Mouse (Mus musculus) hindbrain, postnatal 0 days (tissue): ENCODE results near the gene Tnfaip2. TPM values are rescaled to one million over a fixed set of nuclear protein-coding genes. Genes with fewer than 3 reads are reported as not detected.

Source experiments
- ATAC-seq: fragments of 200-750 bp; cut with Nextera tagmentation; 2 replicates; pipeline ENCODE4 v1.8.0; 2017; ENCODE audit warnings: mild to moderate bottlenecking, moderate TSS enrichment, moderate library complexity
- DNase-seq: peaks from one replicate; pipeline ENCODE4 v3.0.0-alpha.2; 2015; ENCODE audit warnings: low spot score
- H3K27ac ChIP-seq: fragments of 300-500 bp; sonication (generic); 2 replicates; pipeline ENCODE4 v1.5.1; 2014; ENCODE audit warnings: mild to moderate bottlenecking
- H3K27me3 ChIP-seq: fragments of 300-500 bp; sonication (generic); 2 replicates; pipeline ENCODE4 v1.6.1; 2014; ENCODE audit warnings: low read length, mixed read lengths; ENCODE audit not compliant: insufficient read depth
- H3K36me3 ChIP-seq: fragments of 300-500 bp; sonication (generic); 2 replicates; pipeline ENCODE4 v1.6.1; 2014; ENCODE audit warnings: low read length, mixed read lengths; ENCODE audit not compliant: insufficient read depth
- H3K4me1 ChIP-seq: fragments of 300-500 bp; sonication (generic); 2 replicates; pipeline ENCODE4 v1.6.1; 2014; ENCODE audit warnings: antibody characterized with exemption, low read length, mixed read lengths; ENCODE audit not compliant: insufficient read depth
- H3K4me2 ChIP-seq: fragments of 300-500 bp; sonication (generic); 2 replicates; pipeline ENCODE4 v1.6.1; 2014; ENCODE audit warnings: low read depth, mild to moderate bottlenecking, low read length, moderate library complexity, mixed read lengths
- H3K4me3 ChIP-seq: fragments of 300-500 bp; sonication (generic); 2 replicates; pipeline ENCODE4 v1.5.1; 2014; ENCODE audit warnings: low read length
- H3K9ac ChIP-seq: fragments of 300-500 bp; sonication (generic); replicated peaks from 2 replicates; pipeline ENCODE4 v1.6.1; 2014; ENCODE audit warnings: mild to moderate bottlenecking, low read length, moderate library complexity, mixed read lengths
- H3K9me3 ChIP-seq: fragments of 300-500 bp; sonication (generic); 2 replicates; pipeline ENCODE4 v1.6.1; 2016; ENCODE audit warnings: low read length, mixed read lengths
- CTCF ChIP-seq: IDR thresholded peaks from 2 replicates; pipeline ENCODE4 v1.5.1; 2016; ENCODE audit warnings: antibody characterized with exemption, control low read depth, low read depth
- WGBS: fragments of 180-500 bp; shearing (Covaris S2); extraction: QIAGEN DNeasy Blood & Tissue Kit; methylation state at CpG from one replicate; pipeline ENCODE4 v1.1.7; 2014; 5-methylcytosine and 5-hydroxymethylcytosine counted together
- polyA plus RNA-seq: library from polyadenylated mRNA; unstranded; fragments of >200 nt; fragmentation: Nextera tagmentation; extraction: Ambion mirVana; gene quantifications from 2 replicates; pipeline ENCODE4 v1.2.1, GENCODE M21; 2015
- total RNA-seq: library from RNA; depleted of rRNA; stranded (reverse); fragments of >200 nt; gene quantifications from 2 replicates; pipeline ENCODE4 v1.2.3, GENCODE M21; 2014; rRNA removed

Gene Tnfaip2
- total RNA-seq, result 0.14 and 1.4 TPM in 2 replicates
- polyA plus RNA-seq, result 0.99 and 1.7 TPM in 2 replicates

DNA sequence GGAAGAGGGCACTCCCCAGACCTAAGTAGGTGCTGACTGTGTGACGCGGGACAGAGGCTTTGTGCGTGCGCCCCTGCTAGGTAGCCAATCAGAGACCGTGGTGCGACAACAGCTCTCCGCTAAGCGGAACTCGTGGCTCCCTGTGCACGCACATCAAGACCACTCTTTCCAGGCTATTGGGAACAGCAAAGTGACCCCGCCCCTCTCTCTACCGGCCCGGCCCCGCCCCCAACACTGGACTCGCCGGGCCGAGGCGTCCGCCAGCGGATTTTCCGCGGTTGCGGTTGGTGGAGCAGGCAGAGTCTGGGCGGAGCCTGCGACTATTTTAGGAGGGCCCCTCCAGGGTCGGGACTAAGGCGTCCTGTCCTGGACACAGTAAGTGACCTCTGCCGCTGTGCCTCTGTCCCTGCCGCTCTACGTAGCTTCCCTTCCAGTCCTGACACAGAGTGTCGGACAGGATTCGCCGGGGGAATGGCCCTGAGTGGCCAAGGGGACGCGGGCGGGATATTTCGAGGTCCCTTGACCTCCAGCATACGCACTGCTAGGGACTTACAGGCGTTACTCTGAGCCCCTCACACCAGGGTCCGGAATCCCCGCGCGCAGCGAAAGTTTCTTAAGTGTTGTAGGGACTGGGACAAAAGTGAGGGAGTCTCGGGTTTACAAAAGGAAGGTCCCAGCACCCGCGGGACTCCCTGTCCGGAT is at the start of gene Tnfaip2:
Tnfaip2 (plus strand) TSS at position 161 of the 702 bp plus-strand sequence.
- Histone ChIP-seq H3K9me3 (no peaks in the 10 kb centered on the region), H3K27ac (no peak within 1 kb of the TSS), H3K4me2 (peak within 1 kb of the TSS; percentile 67), H3K36me3 (no peaks in the 10 kb centered on the region), H3K27me3 (peaks cover 47% of the 10 kb centered on the region), H3K4me1 (peaks cover 4% of the 10 kb centered on the region; the same call in 1 of the 2 replicates), H3K4me3 (peak within 1 kb of the TSS; percentile 35), H3K9ac (peak within 1 kb of the TSS; percentile 24; the same call in 1 of the 2 replicates)
- WGBS, result under 1% methylated on average over 48 of the region's 48 CpGs
- TF ChIP-seq CTCF, result no peak
- DNase-seq (peak; percentile 43), ATAC-seq (peak; percentile 44)

DNA sequence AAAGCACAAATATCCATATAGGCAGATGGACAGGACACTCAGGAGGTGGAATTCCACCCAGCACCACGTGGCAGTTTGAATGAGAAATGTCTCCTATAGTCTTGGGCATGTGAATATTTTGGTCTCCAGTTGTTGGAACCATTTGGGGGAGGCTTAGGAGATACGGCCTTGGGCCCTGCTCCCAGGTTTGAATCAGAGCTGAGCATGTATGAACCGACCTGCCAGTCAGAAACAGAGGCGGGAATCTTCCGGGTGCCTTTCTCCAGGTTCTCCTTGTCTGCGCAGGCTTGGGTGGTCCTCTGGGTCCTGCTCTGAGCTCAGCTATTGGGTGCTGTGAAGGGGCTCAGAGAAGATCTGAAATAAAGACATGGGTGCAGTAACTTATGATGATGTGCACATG is 48.3 kb upstream of the Tnfaip2 start:
- no peaks in the 10 kb centered on the region for H3K27me3 ChIP-seq
- H3K36me3 ChIP-seq, result no peaks in the 10 kb centered on the region
- H3K4me1 ChIP-seq, result no peaks in the 10 kb centered on the region
- no peak overlapping the region for H3K4me3 ChIP-seq
- no peaks in the 10 kb centered on the region for H3K9me3 ChIP-seq
- no peak overlapping the region for H3K4me2 ChIP-seq
- no peak overlapping the region for H3K9ac ChIP-seq
- ATAC-seq (no peak), DNase-seq (no peak)
- no peak for TF ChIP-seq CTCF
- WGBS, result 86% methylated on average over 6 of the region's 6 CpGs
- no peak overlapping the region for H3K27ac ChIP-seq

DNA sequence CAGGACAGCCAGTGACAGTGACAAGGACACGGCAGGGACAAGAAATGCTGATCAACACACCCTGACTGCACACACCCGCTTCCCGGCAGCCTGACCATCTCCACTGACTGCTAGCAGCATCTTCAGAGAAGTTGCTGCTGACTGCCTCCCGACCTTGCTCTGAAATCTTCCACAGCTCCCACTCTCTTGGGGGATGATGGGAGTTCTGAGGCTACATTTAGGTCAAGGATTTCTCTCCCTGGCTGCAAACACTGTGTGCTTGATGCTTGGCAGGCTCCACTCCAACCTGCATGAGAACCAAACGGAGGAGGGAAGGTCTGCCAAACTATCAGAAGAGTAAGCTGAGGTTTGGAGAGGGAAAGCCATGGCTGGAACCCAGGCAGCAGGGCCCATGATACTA is 45.3 kb upstream of the Tnfaip2 start:
- Histone ChIP-seq H3K36me3 (no peaks in the 10 kb centered on the region), H3K4me3 (no peak overlapping the region)
- WGBS, result 73% methylated on average over 5 of the region's 5 CpGs

GRCm38 (mm10) chr12:111401454-111402184 is 40.6 kb upstream of the Tnfaip2 start:
- Histone ChIP-seq H3K4me3 (no peak overlapping the region), H3K9me3 (no peaks in the 10 kb centered on the region), H3K4me1 (no peaks in the 10 kb centered on the region), H3K27me3 (no peaks in the 10 kb centered on the region), H3K27ac (no peak overlapping the region), H3K4me2 (no peak overlapping the region), H3K36me3 (no peaks in the 10 kb centered on the region), H3K9ac (no peak overlapping the region)
- ATAC-seq, result peak; percentile 79
- 22% methylated on average over 15 of the region's 15 CpGs for WGBS
- TF ChIP-seq CTCF, result peak; percentile 94
- peak; percentile 90 for DNase-seq

More for the DNA sequence above, 45.3 kb upstream of the Tnfaip2 start:
- Histone ChIP-seq H3K4me1 (no peaks in the 10 kb centered on the region), H3K27ac (no peak overlapping the region), H3K4me2 (no peak overlapping the region), H3K9me3 (no peaks in the 10 kb centered on the region), H3K27me3 (no peaks in the 10 kb centered on the region), H3K9ac (no peak overlapping the region)
- ATAC-seq (no peak), DNase-seq (no peak)
- no peak for TF ChIP-seq CTCF

GRCm38 (mm10) chr12:111404880-111405279 is 37.4 kb upstream of the Tnfaip2 start:
- no peak for TF ChIP-seq CTCF
- Histone ChIP-seq H3K27ac (no peak overlapping the region), H3K36me3 (no peaks in the 10 kb centered on the region), H3K4me1 (peaks cover 9% of the 10 kb centered on the region; the same call in 1 of the 2 replicates), H3K9ac (no peak overlapping the region), H3K9me3 (no peaks in the 10 kb centered on the region), H3K4me2 (no peak overlapping the region), H3K4me3 (no peak overlapping the region), H3K27me3 (no peaks in the 10 kb centered on the region)
- ATAC-seq (no peak), DNase-seq (no peak)
- WGBS, result 70% methylated on average over 10 of the region's 10 CpGs

- DNase-seq (no peak), ATAC-seq (no peak)
- no peak within 1 kb of the TSS for H3K27ac ChIP-seq
- peaks cover 12% of the 10 kb centered on the region; the same call in 1 of the 2 replicates for H3K4me1 ChIP-seq
- H3K4me2 ChIP-seq, result peak within 1 kb of the TSS; percentile 46
- peak within 1 kb of the TSS; percentile 23 for H3K4me3 ChIP-seq
- H3K9ac ChIP-seq, result no peak within 1 kb of the TSS
- H3K27me3 ChIP-seq, result no peaks in the 10 kb centered on the region
- H3K36me3 ChIP-seq, result no peaks in the 10 kb centered on the region
- no peaks in the 10 kb centered on the region for H3K9me3 ChIP-seq
- WGBS, result 3% methylated on average over 22 of the region's 24 CpGs
- no peak for TF ChIP-seq CTCF
These were observed 35.6 kb upstream of the Tnfaip2 start, which contains the start of gene Lbhd2 for GRCm38 (mm10) chr12:111406622-111407021. Lbhd2 (plus strand) TSS chr12:111406809.
